Mouse (Mus musculus) heart, adult 2 months (tissue): ENCODE measurements around the gene Chd9. TPM values are rescaled to one million over a fixed set of nuclear protein-coding genes. Genes with fewer than 3 reads are reported as not detected.

Experiments used
- DNase-seq, 2 experiments: peaks; one replicate each; pipeline ENCODE4 v3.0.0; 2021
- H3K27ac ChIP-seq: fragments of 200-600 bp; 2 replicates; pipeline ENCODE4 v1.8.1; 2022
- H3K27me3 ChIP-seq: fragments of 200-500 bp; 2 replicates; pipeline ENCODE4 v1.6.1; 2012; ENCODE audit warnings: mild to moderate bottlenecking, low read length, inconsistent platforms, mixed read lengths; ENCODE audit not compliant: control insufficient read depth, insufficient read depth
- H3K36me3 ChIP-seq: fragments of 200-500 bp; 2 replicates; pipeline ENCODE4 v1.6.1; 2012; ENCODE audit warnings: low read length, inconsistent platforms; ENCODE audit not compliant: control insufficient read depth, insufficient read depth
- H3K4me1 ChIP-seq: fragments of 200-500 bp; 2 replicates; pipeline ENCODE4 v1.6.1; 2011; ENCODE audit warnings: low read length; ENCODE audit not compliant: control insufficient read depth, insufficient read depth
- H3K4me3 ChIP-seq: fragments of 200-600 bp; 2 replicates; pipeline ENCODE4 v1.8.1; 2022
- H3K79me2 ChIP-seq: fragments of 200-500 bp; replicated peaks from 2 replicates; pipeline ENCODE4 v1.6.1; 2012; ENCODE audit warnings: mild to moderate bottlenecking, inconsistent platforms, low read length, moderate library complexity, mixed read lengths; ENCODE audit not compliant: control insufficient read depth, insufficient read depth
- H3K9ac ChIP-seq: fragments of 200-500 bp; 2 replicates; pipeline ENCODE4 v1.6.1; 2012; ENCODE audit warnings: low read depth, mild to moderate bottlenecking, control low read depth, inconsistent platforms, low read length, mixed read lengths
- CTCF ChIP-seq: fragments of 200-600 bp; IDR thresholded peaks from 2 replicates; pipeline ENCODE4 v1.8.1; 2022; ENCODE audit warnings: antibody characterized with exemption, mild to moderate bottlenecking, moderate library complexity
- EP300 ChIP-seq: fragments of 200-500 bp; IDR thresholded peaks from 2 replicates; pipeline ENCODE4 v1.6.1; 2011; ENCODE audit warnings: low read depth, low read length, control low read depth; ENCODE audit not compliant: insufficient read depth
- POLR2A ChIP-seq: fragments of 200-500 bp; IDR thresholded peaks from 2 replicates; pipeline ENCODE4 v1.6.1; 2011; ENCODE audit warnings: mild to moderate bottlenecking, low read depth, low read length, control low read depth; ENCODE audit not compliant: insufficient read depth
- WGBS: fragments of 180-500 bp; shearing (Covaris S2); methylation state at CpG from one replicate; pipeline ENCODE4 v1.1.7; 2018; 5-methylcytosine and 5-hydroxymethylcytosine counted together
- intact Hi-C: fragments of 180-260 bp; cut with DNase I; formaldehyde crosslinking; loops from one replicate; pipeline ENCODE4 v1.15.1; 2025
- polyA plus RNA-seq: library from polyadenylated mRNA; depleted of rRNA; stranded (reverse); fragments of >200 nt; gene quantifications from 2 replicates; pipeline ENCODE4 v1.2.3, GENCODE M21; 2012
- total RNA-seq, 2 experiments: library from RNA; stranded (reverse); gene quantifications; 2 replicates each; pipeline ENCODE4 v1.2.3; 2021

The Chd9 gene
- total and polyA plus RNA-seq, 3 experiments = 43.5 to 54.6 (median 49.7) TPM

DNA sequence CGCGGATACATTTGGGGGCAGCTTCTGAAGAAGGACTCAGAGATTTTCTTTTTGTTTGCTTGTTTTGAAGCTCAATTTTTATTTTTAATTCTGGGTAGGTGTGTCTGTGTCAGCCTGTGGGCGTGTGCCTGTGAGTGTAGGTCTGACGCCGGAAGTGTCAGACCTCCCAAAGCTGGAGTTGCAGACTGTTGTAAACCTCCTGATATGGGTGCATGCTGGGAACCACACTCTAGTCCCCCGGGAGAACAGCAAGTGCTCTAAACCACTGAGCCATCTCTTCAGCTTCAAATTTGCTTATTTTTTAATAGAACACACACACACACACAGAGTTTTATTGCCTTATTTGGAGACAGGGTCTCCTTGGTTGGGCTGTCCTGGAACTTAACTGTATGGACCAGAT is 15.0 kb downstream of the Chd9 start:
- Histone ChIP-seq H3K27me3 (no peaks in the 10 kb centered on the region), H3K9ac (no peak overlapping the region), H3K27ac (no peak overlapping the region), H3K4me3 (no peak overlapping the region), H3K79me2 (peaks cover 1% of the 10 kb centered on the region; the same call in 1 of the 2 replicates), H3K36me3 (no peaks in the 10 kb centered on the region; the same call in 1 of the 2 replicates), H3K4me1 (peaks cover 23% of the 10 kb centered on the region)
- WGBS = 73% methylated on average over 6 of the region's 6 CpGs
- TF ChIP-seq EP300 = no peak
- no peak for TF ChIP-seq CTCF
- no peak for TF ChIP-seq POLR2A
- no peak for DNase-seq
- intact Hi-C loops = loop anchor here (5.0 kb wide), 1 partner anchor 46 kb away; no protein-coding TSS in a partner anchor

DNA sequence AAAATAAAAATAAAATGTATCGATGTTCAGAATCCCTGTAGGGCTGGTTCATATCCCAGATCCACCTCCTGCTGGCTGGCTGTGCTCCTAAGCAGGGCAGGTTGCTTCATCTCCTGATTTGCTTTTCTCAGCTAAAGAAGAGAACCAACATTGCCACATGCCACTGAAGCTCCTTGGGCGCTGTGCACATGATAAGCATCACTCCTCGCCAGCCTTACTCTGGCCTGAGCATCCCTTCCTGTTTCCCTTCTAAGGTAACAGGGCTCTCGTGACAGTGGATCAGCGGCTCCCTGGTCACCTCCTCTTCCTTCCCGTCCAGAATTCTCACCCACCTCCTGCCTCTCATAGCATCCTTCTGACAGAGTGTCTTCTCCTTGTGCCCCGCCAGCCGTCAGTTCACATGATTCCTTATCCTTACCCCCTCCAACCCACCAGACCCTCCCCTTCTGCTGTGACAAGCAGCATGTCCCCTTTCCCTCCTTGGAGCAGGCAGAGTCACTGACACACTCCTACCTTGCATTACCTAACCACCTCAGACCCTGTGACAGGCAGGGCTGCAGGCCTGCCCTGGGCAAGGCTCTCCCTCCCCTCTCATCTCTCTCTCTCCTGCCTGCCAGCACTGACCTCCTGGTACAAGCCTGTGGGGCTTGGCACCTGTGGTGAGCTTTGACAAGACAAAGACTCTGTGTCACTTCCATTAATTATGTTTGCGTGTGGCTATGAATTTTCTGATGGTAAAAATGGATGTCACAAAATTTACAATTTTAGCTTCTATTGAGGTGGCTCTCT is 16.2 kb downstream of the Chd9 start:
- intact Hi-C loops = loop anchor here (5.0 kb wide), 1 partner anchor 47 kb away; no protein-coding TSS in a partner anchor
- Histone ChIP-seq H3K27me3 (no peaks in the 10 kb centered on the region), H3K79me2 (peaks cover 1% of the 10 kb centered on the region), H3K4me3 (no peak overlapping the region), H3K9ac (no peak overlapping the region), H3K36me3 (no peaks in the 10 kb centered on the region; the same call in 1 of the 2 replicates), H3K4me1 (peaks cover 23% of the 10 kb centered on the region), H3K27ac (no peak overlapping the region)
- TF ChIP-seq CTCF = no peak
- TF ChIP-seq POLR2A = no peak
- TF ChIP-seq EP300 = no peak
- DNase-seq = no peak
- WGBS = 65% methylated on average over 9 of the region's 9 CpGs

DNA sequence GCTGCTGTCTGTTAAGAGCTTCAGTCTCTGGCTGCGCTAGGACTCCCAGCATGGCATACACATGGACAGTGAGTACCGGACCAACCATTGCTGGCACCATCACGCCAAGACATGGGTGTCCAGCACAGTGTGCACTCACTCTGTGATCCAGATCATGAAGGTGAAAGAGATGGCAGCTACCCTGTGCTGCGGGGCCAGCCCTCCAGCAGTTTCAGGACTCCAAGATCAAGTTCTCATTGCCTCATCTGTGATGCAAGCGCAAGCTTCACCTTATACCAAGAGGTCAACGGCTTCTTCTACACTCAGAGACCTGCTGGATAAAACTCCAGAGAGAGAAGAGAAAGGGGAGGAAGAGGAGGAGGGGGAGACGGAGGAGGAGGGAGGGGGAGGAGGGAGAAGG is 19.8 kb downstream of the Chd9 start:
- Histone ChIP-seq H3K79me2 (no peaks in the 10 kb centered on the region; the same call in none of the 2 replicates), H3K9ac (no peak overlapping the region), H3K4me3 (no peak overlapping the region), H3K27me3 (no peaks in the 10 kb centered on the region), H3K4me1 (peaks cover 5% of the 10 kb centered on the region), H3K36me3 (no peaks in the 10 kb centered on the region), H3K27ac (no peak overlapping the region)
- no peak for TF ChIP-seq POLR2A
- no peak for TF ChIP-seq CTCF
- TF ChIP-seq EP300 = no peak
- intact Hi-C loops = no loop called here
- WGBS = 87% methylated on average over 7 of the region's 7 CpGs
- DNase-seq = no peak

DNA sequence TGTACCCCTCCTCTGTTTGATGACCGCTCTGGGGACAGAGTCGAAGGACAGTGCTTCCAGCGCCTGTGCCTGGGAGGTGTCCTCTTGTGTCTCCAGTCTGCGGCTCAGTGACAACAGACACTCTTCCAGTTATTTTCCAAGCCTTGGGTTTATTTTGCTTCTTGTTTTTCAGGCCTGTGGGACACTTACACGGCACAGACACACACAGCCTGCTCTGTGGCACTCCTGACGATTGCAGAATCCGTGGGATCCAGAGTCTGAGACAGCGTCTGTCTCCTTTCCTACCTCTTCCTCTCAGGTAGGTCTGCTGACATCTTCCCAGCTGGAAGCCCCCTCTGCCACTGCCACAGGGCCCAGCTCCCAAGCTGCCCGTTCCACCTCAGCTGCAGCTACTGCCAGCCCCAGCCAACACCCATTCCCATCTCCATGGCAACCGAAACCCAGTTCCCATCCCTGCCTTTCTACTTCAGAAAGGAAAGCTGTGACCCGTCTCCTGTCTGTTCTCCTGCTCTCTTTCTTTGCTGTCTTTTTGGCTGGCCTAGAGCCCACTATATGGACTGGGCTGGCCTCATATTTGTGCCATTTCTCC is 21.4 kb downstream of the Chd9 start:
- intact Hi-C loops = no loop called here
- 84% methylated on average over 11 of the region's 11 CpGs for WGBS
- no peak for DNase-seq
- no peaks in the 10 kb centered on the region; the same call in 1 of the 2 replicates for H3K79me2 ChIP-seq
- no peaks in the 10 kb centered on the region for H3K27me3 ChIP-seq
- TF ChIP-seq EP300 (no peak), CTCF (no peak), POLR2A (no peak)
- H3K9ac ChIP-seq = no peak overlapping the region
- no peak overlapping the region for H3K27ac ChIP-seq
- peaks cover 5% of the 10 kb centered on the region for H3K4me1 ChIP-seq
- peaks cover 2% of the 10 kb centered on the region for H3K36me3 ChIP-seq
- H3K4me3 ChIP-seq = no peak overlapping the region

DNA sequence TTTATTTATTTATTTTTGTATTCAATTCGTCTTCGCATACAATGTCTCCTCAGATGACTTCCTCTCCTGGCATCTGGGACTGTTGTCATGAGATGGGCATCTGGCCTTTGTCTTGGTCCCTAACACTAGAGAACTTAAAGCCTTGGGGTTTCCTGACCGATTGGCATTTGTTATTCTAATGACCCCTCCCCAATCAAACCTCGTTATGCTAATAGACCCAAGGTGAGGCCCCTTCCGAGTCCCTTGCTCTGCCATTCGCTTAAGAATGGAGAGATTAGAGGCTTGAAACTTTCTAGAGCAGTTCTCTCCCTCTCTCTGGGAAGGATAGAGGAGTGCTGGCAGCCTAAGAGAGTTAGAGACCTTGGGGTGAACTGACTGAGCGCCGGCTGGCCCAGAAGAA is 23.4 kb downstream of the Chd9 start:
- Histone ChIP-seq H3K79me2 (no peaks in the 10 kb centered on the region; the same call in 1 of the 2 replicates), H3K4me3 (no peak overlapping the region), H3K27me3 (no peaks in the 10 kb centered on the region), H3K27ac (no peak overlapping the region), H3K4me1 (peaks cover 8% of the 10 kb centered on the region), H3K36me3 (peaks cover 2% of the 10 kb centered on the region), H3K9ac (no peak overlapping the region)
- intact Hi-C loops = no loop called here
- no peak for DNase-seq
- TF ChIP-seq POLR2A (no peak), CTCF (no peak), EP300 (no peak)
- 86% methylated on average over 8 of the region's 8 CpGs for WGBS

DNA sequence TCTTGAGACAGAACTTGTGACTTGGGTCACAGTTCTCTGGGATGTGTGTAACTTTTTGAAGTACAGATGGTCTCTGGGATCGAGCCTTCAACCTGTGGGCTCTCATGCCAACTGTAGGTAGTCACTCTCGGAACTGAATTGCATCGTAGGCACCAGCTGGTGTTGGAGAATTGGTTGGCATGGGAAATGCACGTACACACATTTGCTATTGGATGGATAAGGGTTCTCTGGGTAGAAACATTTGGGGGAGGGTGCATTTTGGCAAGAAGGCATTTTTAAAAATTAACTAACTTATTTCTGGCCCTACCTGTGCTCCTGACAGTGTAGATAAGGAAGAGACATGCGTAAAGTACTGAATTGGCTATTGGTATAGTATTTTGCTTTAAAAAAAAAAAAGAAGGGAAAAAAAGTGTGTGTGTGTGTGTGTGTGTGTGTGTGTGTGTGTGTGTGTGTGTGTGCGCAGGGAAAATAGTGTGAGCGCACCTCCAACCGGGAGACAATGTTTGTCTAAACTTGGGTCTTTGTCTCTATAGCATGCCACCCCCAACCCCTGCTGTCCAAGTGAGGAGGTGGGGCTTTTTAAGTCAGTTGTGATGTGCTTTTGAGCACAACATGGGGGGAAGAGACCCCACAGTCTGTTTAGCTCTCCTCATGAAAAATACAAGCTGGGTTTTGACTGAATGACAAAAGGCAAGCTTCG is 26.0 kb downstream of the Chd9 start:
- Histone ChIP-seq H3K4me1 (peaks cover 8% of the 10 kb centered on the region), H3K79me2 (no peaks in the 10 kb centered on the region; the same call in 1 of the 2 replicates), H3K27ac (no peak overlapping the region; the same call in 1 of the 2 replicates), H3K4me3 (no peak overlapping the region), H3K36me3 (peaks cover 2% of the 10 kb centered on the region), H3K9ac (no peak overlapping the region), H3K27me3 (no peaks in the 10 kb centered on the region)
- TF ChIP-seq POLR2A (no peak), EP300 (no peak), CTCF (no peak)
- intact Hi-C loops = no loop called here
- no peak for DNase-seq
- 82% methylated on average over 9 of the region's 9 CpGs for WGBS
